Mouse (Mus musculus) brown adipose tissue, adult 24 weeks (tissue): ENCODE data around the gene Hesx1. TPM values are rescaled to one million over a fixed set of nuclear protein-coding genes. Genes with fewer than 3 reads are reported as not detected.
"Not testable (repeated sequence)": the region's sequence is repeated elsewhere in the genome, so short reads cannot be mapped to it uniquely, and the experiment has no call there.

Source experiments
- H3K27ac ChIP-seq: fragments of 200-500 bp; replicated peaks from 2 replicates; pipeline ENCODE4 v1.5.1; 2012; ENCODE audit warnings: low read depth, mild to moderate bottlenecking, low read length
- H3K4me1 ChIP-seq: fragments of 200-500 bp; 2 replicates; pipeline ENCODE4 v1.6.1; 2012; ENCODE audit warnings: low read length, mixed read lengths; ENCODE audit not compliant: control insufficient read depth, insufficient read depth, insufficient read length
- H3K4me3 ChIP-seq: fragments of 200-500 bp; 2 replicates; pipeline ENCODE4 v1.5.1; 2012; ENCODE audit warnings: low read depth, mild to moderate bottlenecking, low read length, moderate library complexity; ENCODE audit not compliant: insufficient read depth
- polyA plus RNA-seq: library from polyadenylated mRNA; stranded (reverse); fragments of >200 nt; gene quantifications from 2 replicates; pipeline ENCODE4 v1.2.4, GENCODE M21; 2012; ENCODE audit not compliant: missing spikeins, insufficient read depth, insufficient read length

Gene Hesx1
- not detected in 2 replicates for polyA plus RNA-seq

GRCm38 (mm10) chr14:26994211-26994741 lies at the start of gene Hesx1:
Gene Hesx1, plus strand, starts transcription at chr14:26994416.
- Histone ChIP-seq H3K27ac (peak within 1 kb of the TSS; percentile 4; the same call in 1 of the 2 replicates), H3K4me3 (peak within 1 kb of the TSS; percentile 52), H3K4me1 (no peaks in the 10 kb centered on the region)

- H3K4me1 ChIP-seq, H3K4me3 ChIP-seq, H3K27ac ChIP-seq: not testable (repeated sequence)
Measured at GRCm38 (mm10) chr14:26956139-26956538, 38.1 kb upstream of the Hesx1 start.

- H3K4me1 ChIP-seq: no peaks in the 10 kb centered on the region
- no peak overlapping the region for H3K27ac ChIP-seq
- H3K4me3 ChIP-seq: no peak overlapping the region
Measured at GRCm38 (mm10) chr14:26960518-26960917, 33.7 kb upstream of the Hesx1 start.

- no peak overlapping the region for H3K27ac ChIP-seq
- peaks cover 6% of the 10 kb centered on the region; the same call in 1 of the 2 replicates for H3K4me1 ChIP-seq
- no peak overlapping the region for H3K4me3 ChIP-seq
Measured at GRCm38 (mm10) chr14:26969164-26969563, 25.1 kb upstream of the Hesx1 start.

GRCm38 (mm10) chr14:26969856-26970407 lies 24.3 kb upstream of the Hesx1 start:
- peak overlapping the region; percentile 36 for H3K27ac ChIP-seq
- H3K4me3 ChIP-seq: peak overlapping the region; percentile 86

GRCm38 (mm10) chr14:26970439-26970932 lies 23.7 kb upstream of the Hesx1 start:
- Histone ChIP-seq H3K4me3 (peak overlapping the region; percentile 86), H3K4me1 (peaks cover 6% of the 10 kb centered on the region; the same call in 1 of the 2 replicates), H3K27ac (peak overlapping the region; percentile 58)

More at GRCm38 (mm10) chr14:26969856-26970407, 24.3 kb upstream of the Hesx1 start:
- peaks cover 6% of the 10 kb centered on the region; the same call in 1 of the 2 replicates for H3K4me1 ChIP-seq

GRCm38 (mm10) chr14:26971106-26971789 lies 23.0 kb upstream of the Hesx1 start, which contains the start of gene Appl1:
Gene Appl1, minus strand, starts transcription at chr14:26971232.
- H3K27ac ChIP-seq: peak within 1 kb of the TSS; percentile 58
- peak within 1 kb of the TSS; percentile 86 for H3K4me3 ChIP-seq

GRCm38 (mm10) chr14:26973089-26973488 lies 21.1 kb upstream of the Hesx1 start:
- Histone ChIP-seq H3K4me1 (peaks cover 1% of the 10 kb centered on the region; the same call in 1 of the 2 replicates), H3K27ac (no peak overlapping the region), H3K4me3 (no peak overlapping the region)

More at GRCm38 (mm10) chr14:26971106-26971789, 23.0 kb upstream of the Hesx1 start, which contains the start of gene Appl1:
- peaks cover 6% of the 10 kb centered on the region; the same call in 1 of the 2 replicates for H3K4me1 ChIP-seq

GRCm38 (mm10) chr14:26975490-26975889 lies 18.7 kb upstream of the Hesx1 start:
- Histone ChIP-seq H3K27ac (no peak overlapping the region), H3K4me3 (no peak overlapping the region), H3K4me1 (no peaks in the 10 kb centered on the region)

GRCm38 (mm10) chr14:26976212-26976611 lies 18.0 kb upstream of the Hesx1 start:
- H3K27ac ChIP-seq: no peak overlapping the region
- no peak overlapping the region for H3K4me3 ChIP-seq
- H3K4me1 ChIP-seq: no peaks in the 10 kb centered on the region

GRCm38 (mm10) chr14:26977500-26977899 lies 16.7 kb upstream of the Hesx1 start:
- Histone ChIP-seq H3K4me1 (no peaks in the 10 kb centered on the region), H3K27ac (no peak overlapping the region), H3K4me3 (no peak overlapping the region)

GRCm38 (mm10) chr14:26979808-26980207 lies 14.4 kb upstream of the Hesx1 start:
- Histone ChIP-seq H3K4me1 (no peaks in the 10 kb centered on the region), H3K4me3 (no peak overlapping the region), H3K27ac (no peak overlapping the region)

GRCm38 (mm10) chr14:26981021-26981420 lies 13.2 kb upstream of the Hesx1 start:
- no peaks in the 10 kb centered on the region for H3K4me1 ChIP-seq

GRCm38 (mm10) chr14:26981494-26982149 lies 12.6 kb upstream of the Hesx1 start:
- H3K4me1 ChIP-seq: no peaks in the 10 kb centered on the region
- no peak overlapping the region for H3K27ac ChIP-seq
- H3K4me3 ChIP-seq: no peak overlapping the region

More at GRCm38 (mm10) chr14:26981021-26981420, 13.2 kb upstream of the Hesx1 start:
- Histone ChIP-seq H3K27ac (no peak overlapping the region), H3K4me3 (no peak overlapping the region)

GRCm38 (mm10) chr14:26982150-26982530 lies 12.1 kb upstream of the Hesx1 start:
- Histone ChIP-seq H3K4me3 (no peak overlapping the region), H3K4me1 (no peaks in the 10 kb centered on the region), H3K27ac (no peak overlapping the region)
